Mouse (Mus musculus): Measurements from ENCODE around the gene Lefty1. TPM values are rescaled to one million over a fixed set of nuclear protein-coding genes. Genes with fewer than 3 reads are reported as not detected.

Gene Lefty1
- polyA plus RNA-seq, 1 experiment from 2014 or later, result 6.1 TPM

GRCm38 (mm10) chr1:180940776-180941460 lies 6.1 kb downstream of the Lefty1 start:
- H3K4me2 ChIP-seq (replicated peaks; ENCODE audit: low read depth), result peak overlapping the region; percentile 83
- TF ChIP-seq EP300 (optimal IDR thresholded peaks at IDR 0.05), result no peak
- TF ChIP-seq CTCF (IDR thresholded peaks at IDR 0.05; ENCODE audit: low read depth), result no peak
- DNase-seq (ENCODE audit: low spot score), result no peak
- peak overlapping the region; percentile 99 for H3K27ac ChIP-seq (replicated peaks)
- H3K4me1 ChIP-seq (replicated peaks; ENCODE audit: control insufficient read depth, insufficient read depth), result peaks cover 26% of the 10 kb centered on the region
- ATAC-seq (ENCODE audit: low FRiP score, low TSS enrichment), result no peak
- H3K27me3 ChIP-seq (ENCODE audit: control insufficient read depth, insufficient read depth, low read length), result no peaks in the 10 kb centered on the region
- peak overlapping the region; percentile 93; the same call in 1 of the 2 replicates for H3K9ac ChIP-seq (ENCODE audit: low read length)
- H3K9me3 ChIP-seq (ENCODE audit: control insufficient read depth, low read length), result no peaks in the 10 kb centered on the region
- H3K4me3 ChIP-seq (ENCODE audit: low read depth, low read length), result peak overlapping the region; percentile 91; the same call in 1 of the 2 replicates
- no peaks in the 10 kb centered on the region for H3K36me3 ChIP-seq (ENCODE audit: control insufficient read depth, insufficient read depth, low read length)
- WGBS, result 85% methylated on average over 7 of the region's 7 CpGs

- Histone ChIP-seq H3K27ac (replicated peaks) (peak overlapping the region; percentile 99), H3K36me3 (ENCODE audit: control insufficient read depth, insufficient read depth, low read length) (no peaks in the 10 kb centered on the region), H3K4me3 (ENCODE audit: low read depth, low read length) (peak overlapping the region; percentile 91), H3K4me2 (replicated peaks; ENCODE audit: low read depth) (peak overlapping the region; percentile 83), H3K9me3 (ENCODE audit: control insufficient read depth, low read length) (no peaks in the 10 kb centered on the region), H3K4me1 (replicated peaks; ENCODE audit: control insufficient read depth, insufficient read depth) (peaks cover 31% of the 10 kb centered on the region), H3K9ac (ENCODE audit: low read length) (peak overlapping the region; percentile 93), H3K27me3 (ENCODE audit: control insufficient read depth, insufficient read depth, low read length) (no peaks in the 10 kb centered on the region)
- peak; percentile 49 for DNase-seq (ENCODE audit: low spot score)
- ATAC-seq (ENCODE audit: low FRiP score, low TSS enrichment), result peak; percentile 3; the same call in 1 of the 2 replicates
- WGBS, result 4% methylated on average over 18 of the region's 18 CpGs
- TF ChIP-seq EP300 (optimal IDR thresholded peaks at IDR 0.05) (no peak), CTCF (IDR thresholded peaks at IDR 0.05; ENCODE audit: low read depth) (no peak)
These were observed 6.9 kb downstream of the Lefty1 start for GRCm38 (mm10) chr1:180941726-180942125.

GRCm38 (mm10) chr1:180942166-180943031 lies 7.6 kb downstream of the Lefty1 start, which contains the start of gene Tmem63a:
Gene Tmem63a (plus strand): TSS chr1:180942344.
- no peak for TF ChIP-seq EP300 (optimal IDR thresholded peaks at IDR 0.05)
- no peak for TF ChIP-seq CTCF (IDR thresholded peaks at IDR 0.05; ENCODE audit: low read depth)
- Histone ChIP-seq H3K4me3 (ENCODE audit: low read depth, low read length) (peak within 1 kb of the TSS; percentile 91), H3K36me3 (ENCODE audit: control insufficient read depth, insufficient read depth, low read length) (no peaks in the 10 kb centered on the region), H3K4me1 (replicated peaks; ENCODE audit: control insufficient read depth, insufficient read depth) (peaks cover 31% of the 10 kb centered on the region), H3K4me2 (replicated peaks; ENCODE audit: low read depth) (peak within 1 kb of the TSS; percentile 83), H3K9me3 (ENCODE audit: control insufficient read depth, low read length) (no peaks in the 10 kb centered on the region), H3K27ac (replicated peaks) (peak within 1 kb of the TSS; percentile 99), H3K27me3 (ENCODE audit: control insufficient read depth, insufficient read depth, low read length) (no peaks in the 10 kb centered on the region), H3K9ac (ENCODE audit: low read length) (peak within 1 kb of the TSS; percentile 93)
- DNase-seq (ENCODE audit: low spot score) (peak; percentile 90), ATAC-seq (ENCODE audit: low FRiP score, low TSS enrichment) (peak; percentile 57)
- WGBS, result under 1% methylated on average over 73 of the region's 73 CpGs

- Histone ChIP-seq H3K4me1 (replicated peaks; ENCODE audit: control insufficient read depth, insufficient read depth) (peaks cover 31% of the 10 kb centered on the region), H3K36me3 (ENCODE audit: control insufficient read depth, insufficient read depth, low read length) (no peaks in the 10 kb centered on the region), H3K4me3 (ENCODE audit: low read depth, low read length) (peak overlapping the region; percentile 91), H3K4me2 (replicated peaks; ENCODE audit: low read depth) (peak overlapping the region; percentile 83), H3K9me3 (ENCODE audit: control insufficient read depth, low read length) (no peaks in the 10 kb centered on the region), H3K9ac (ENCODE audit: low read length) (peak overlapping the region; percentile 93), H3K27ac (replicated peaks) (peak overlapping the region; percentile 99), H3K27me3 (ENCODE audit: control insufficient read depth, insufficient read depth, low read length) (no peaks in the 10 kb centered on the region)
- no peak for ATAC-seq (ENCODE audit: low FRiP score, low TSS enrichment)
- no peak for TF ChIP-seq CTCF (IDR thresholded peaks at IDR 0.05; ENCODE audit: low read depth)
- no peak for TF ChIP-seq EP300 (optimal IDR thresholded peaks at IDR 0.05)
- 25% methylated on average over 11 of the region's 11 CpGs for WGBS
- no peak for DNase-seq (ENCODE audit: low spot score)
These were observed 8.3 kb downstream of the Lefty1 start for GRCm38 (mm10) chr1:180943032-180943644.

- DNase-seq (ENCODE audit: low spot score), result peak; percentile 53
- Histone ChIP-seq H3K4me1 (replicated peaks; ENCODE audit: control insufficient read depth, insufficient read depth) (peaks cover 31% of the 10 kb centered on the region), H3K27ac (replicated peaks) (peak overlapping the region; percentile 99), H3K9ac (ENCODE audit: low read length) (peak overlapping the region; percentile 3; the same call in 1 of the 2 replicates), H3K4me2 (replicated peaks; ENCODE audit: low read depth) (peak overlapping the region; percentile 83), H3K4me3 (ENCODE audit: low read depth, low read length) (no peak overlapping the region; the same call in 1 of the 2 replicates), H3K9me3 (ENCODE audit: control insufficient read depth, low read length) (no peaks in the 10 kb centered on the region), H3K36me3 (ENCODE audit: control insufficient read depth, insufficient read depth, low read length) (0 out of 2 replicates have a peak, but pooled peaks cover under 1% of the 10 kb centered on the region), H3K27me3 (ENCODE audit: control insufficient read depth, insufficient read depth, low read length) (no peaks in the 10 kb centered on the region)
- WGBS, result 61% methylated on average over 1 of the region's 1 CpGs
- ATAC-seq (ENCODE audit: low FRiP score, low TSS enrichment), result peak; percentile 28; the same call in 1 of the 2 replicates
- TF ChIP-seq CTCF (IDR thresholded peaks at IDR 0.05; ENCODE audit: low read depth) (peak; percentile 62), EP300 (optimal IDR thresholded peaks at IDR 0.05) (no peak)
These were observed 9.1 kb downstream of the Lefty1 start for GRCm38 (mm10) chr1:180943896-180944295.
